Mouse (Mus musculus): ENCODE results near the gene Eme1.

DNA sequence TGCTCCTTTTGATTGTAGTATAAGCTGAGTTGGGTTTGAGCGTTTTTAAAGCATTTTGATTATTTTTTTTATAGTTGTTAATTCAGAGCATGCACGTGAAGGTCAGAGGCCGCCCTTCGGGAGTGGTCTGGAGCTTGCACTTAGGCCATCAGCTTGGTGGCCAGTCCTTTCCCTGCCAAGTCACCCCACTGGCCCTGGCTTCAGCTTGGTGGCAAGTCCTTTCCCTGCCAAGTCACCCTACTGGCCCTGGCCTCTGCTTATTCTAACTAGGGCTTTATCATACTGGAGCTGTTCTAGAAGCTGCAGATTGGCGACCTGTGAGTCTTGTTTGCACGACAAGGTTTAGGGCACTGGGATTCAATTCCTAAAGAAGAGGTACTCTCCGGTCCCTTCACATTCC lies 28.7 kb upstream of the Eme1 start:
- TF ChIP-seq CTCF (IDR thresholded peaks at IDR 0.05; ENCODE audit: low read depth, low read length), result no peak
- TF ChIP-seq POLR2A (IDR thresholded peaks at IDR 0.05; ENCODE audit: borderline replicate concordance, low read depth, low read length), result no peak
